Mouse (Mus musculus) adrenal gland, postnatal 25 days (tissue): ENCODE data around the gene Rbp2. TPM values are rescaled to one million over a fixed set of nuclear protein-coding genes. Genes with fewer than 3 reads are reported as not detected.

Experiments used
- DNase-seq: peaks from one replicate; pipeline ENCODE4 v3.0.0; 2021; ENCODE audit warnings: mixed read lengths
- long read RNA-seq: library from polyadenylated mRNA; stranded (forward); transcript quantifications from one replicate; pipeline ENCODE4 v2.0.0, GENCODE M21; 2021
- total RNA-seq: library from RNA; stranded (reverse); gene quantifications from 2 replicates; pipeline ENCODE4 v1.2.3, GENCODE M21; 2021

Rbp2 gene
- not detected in 2 replicates for total RNA-seq
- long read RNA-seq, result 0 reads

GRCm38 (mm10) chr9:98485815-98486214 lies at the start of gene Rbp2:
TSS of gene Rbp2 (plus strand) at chr9:98486115.
- DNase-seq, result no peak

DNA sequence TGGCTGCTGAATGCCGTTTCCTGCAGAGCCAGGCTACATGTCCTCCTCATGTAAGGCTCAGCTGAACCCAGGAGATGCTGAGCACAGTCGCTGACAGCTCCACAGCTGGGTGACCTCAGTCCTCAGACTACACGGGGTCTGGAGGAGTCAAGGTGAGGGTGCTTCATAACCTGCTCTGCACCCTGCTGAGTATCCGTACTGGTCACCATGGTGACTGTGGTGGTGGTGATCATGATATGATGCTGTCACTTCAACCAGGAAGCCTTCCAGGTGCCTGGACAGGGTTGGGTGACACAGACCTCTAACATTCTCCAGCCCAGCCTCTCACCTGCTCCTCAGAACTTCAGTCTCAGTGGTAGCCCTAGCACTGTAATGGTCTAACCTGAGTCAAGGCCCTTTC lies 48.1 kb upstream of the Rbp2 start:
- DNase-seq, result no peak

DNA sequence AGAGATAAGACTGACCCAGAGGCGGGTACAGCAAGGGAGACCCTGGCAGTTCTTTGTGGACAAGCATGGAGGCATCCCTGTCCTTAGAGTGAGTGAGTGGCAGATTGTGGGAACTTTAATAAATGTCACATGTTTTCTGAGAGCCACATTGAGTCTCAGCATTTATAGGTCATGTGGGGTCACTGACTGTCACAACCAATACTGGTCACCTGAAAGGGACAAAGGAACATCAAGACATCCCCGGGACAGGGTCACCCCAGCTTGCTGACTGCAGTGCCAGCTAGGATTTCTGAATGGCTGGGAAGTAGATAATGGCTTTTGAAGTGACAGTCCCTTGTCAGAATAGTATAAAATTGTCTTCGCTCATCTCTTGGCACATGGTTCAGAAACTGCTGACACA lies 46.8 kb upstream of the Rbp2 start:
- no peak for DNase-seq

- DNase-seq, result peak; percentile 17
Observed at GRCm38 (mm10) chr9:98442638-98443037, 43.3 kb upstream of the Rbp2 start.

DNA sequence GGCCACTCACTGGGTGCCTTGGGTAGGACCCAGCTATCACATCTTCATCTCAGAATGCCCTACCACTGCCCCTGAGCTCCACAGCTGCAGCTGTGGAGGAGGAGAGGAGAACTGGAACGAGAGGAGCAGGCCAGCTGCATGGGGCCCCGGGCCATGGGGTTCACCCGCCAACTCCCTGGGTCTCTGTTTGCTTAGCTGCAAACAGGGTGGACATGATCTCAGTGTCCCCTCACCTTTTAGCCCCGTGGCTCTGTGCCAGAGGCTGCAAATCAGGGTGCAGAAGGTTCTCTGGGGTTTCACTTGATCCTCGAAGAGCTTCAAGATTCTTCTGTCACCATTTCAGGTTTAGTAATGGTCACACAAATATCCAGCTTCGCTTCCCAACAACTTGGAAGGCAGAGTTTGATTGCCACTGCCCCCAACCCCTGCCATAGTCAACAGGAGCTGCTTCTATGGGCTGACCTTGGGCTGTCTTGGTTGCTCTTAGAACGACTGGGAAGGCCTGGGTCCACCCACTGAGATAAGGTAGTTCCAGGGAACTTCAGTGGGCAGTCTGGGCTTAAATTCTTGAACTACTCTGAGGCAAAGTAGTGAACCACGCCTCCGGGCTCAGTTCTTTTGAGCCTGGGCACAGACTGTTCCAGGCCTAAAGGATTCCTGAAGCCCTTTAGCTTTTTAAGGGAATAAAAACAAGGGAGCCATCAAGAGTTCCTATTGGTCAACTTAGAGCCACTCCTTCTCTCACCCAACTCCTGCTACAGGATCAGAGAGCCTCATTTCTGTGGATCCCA lies 40.4 kb upstream of the Rbp2 start:
- DNase-seq, result no peak

DNA sequence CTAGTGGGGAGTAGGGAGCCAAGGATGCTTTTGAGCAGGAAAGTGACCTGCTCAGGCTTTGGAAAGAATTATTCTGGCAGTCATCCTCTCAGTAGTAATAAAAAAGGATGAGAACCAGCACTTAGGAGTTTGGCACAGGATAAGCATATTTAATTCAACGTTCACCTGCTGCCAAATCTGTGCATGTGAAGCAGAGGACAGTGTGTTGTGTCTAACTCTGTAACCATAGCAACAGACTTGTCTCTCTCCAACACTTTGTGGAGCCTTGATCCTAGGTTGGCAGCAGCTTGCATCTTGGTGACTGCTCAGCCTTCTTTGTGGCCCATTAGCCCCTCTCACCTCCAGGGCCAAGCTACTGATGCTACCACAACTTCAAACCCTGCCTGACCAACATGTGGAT lies 34.9 kb upstream of the Rbp2 start:
- no peak for DNase-seq

GRCm38 (mm10) chr9:98466709-98467108 lies 19.2 kb upstream of the Rbp2 start:
- DNase-seq, result no peak

- DNase-seq, result no peak
Observed at GRCm38 (mm10) chr9:98480172-98480749, 5.7 kb upstream of the Rbp2 start.

GRCm38 (mm10) chr9:98482256-98482655 lies 3.7 kb upstream of the Rbp2 start:
- no peak for DNase-seq

- no peak for DNase-seq
Observed at GRCm38 (mm10) chr9:98485020-98485419, 895 bp upstream of the Rbp2 start.

- DNase-seq, result no peak
Observed at GRCm38 (mm10) chr9:98487273-98487672, 1.4 kb downstream of the Rbp2 start.

DNA sequence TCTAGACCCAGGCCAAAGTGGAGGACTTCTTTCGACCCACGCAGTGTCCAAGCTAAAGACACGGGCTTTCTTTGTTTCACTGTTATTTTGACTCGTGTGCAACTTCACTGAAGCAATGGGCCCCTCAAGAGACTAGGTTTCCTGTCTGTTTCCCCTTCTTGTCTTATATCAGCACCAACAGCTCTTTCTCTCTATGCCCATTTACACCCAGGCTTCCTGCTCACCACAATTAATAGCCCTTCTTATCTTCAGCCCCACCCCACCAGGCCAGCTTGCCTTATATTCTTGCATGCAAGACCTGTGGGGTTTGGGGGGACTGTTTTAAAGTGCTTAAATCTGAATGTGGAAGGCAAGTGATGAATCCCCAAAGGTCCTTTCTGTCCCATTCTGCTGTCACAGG lies 3.6 kb downstream of the Rbp2 start:
- no peak for DNase-seq

- DNase-seq, result no peak
Observed at GRCm38 (mm10) chr9:98490128-98490527, 4.2 kb downstream of the Rbp2 start.

- DNase-seq, result no peak
Observed at GRCm38 (mm10) chr9:98491071-98491470, 5.2 kb downstream of the Rbp2 start.

GRCm38 (mm10) chr9:98492212-98492611 lies 6.3 kb downstream of the Rbp2 start:
- DNase-seq, result no peak

DNA sequence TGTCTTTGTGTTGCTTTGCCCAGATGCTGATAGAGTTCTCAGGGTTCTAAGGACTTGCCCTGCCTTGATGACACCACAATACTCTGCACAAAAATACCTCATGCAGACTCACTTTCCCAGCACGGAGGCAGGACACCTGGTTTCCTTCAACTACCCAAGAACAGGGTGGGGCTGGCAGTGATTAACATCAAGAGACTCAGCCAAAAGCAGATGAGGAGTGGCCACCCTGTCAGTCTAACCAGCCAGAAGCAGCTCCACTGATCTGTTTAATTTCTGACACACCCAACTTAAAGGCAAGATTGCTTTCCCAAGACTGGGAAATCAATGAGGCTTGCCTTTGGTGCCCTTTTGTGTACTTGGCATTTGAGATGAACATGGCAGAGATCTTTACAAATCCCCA lies 6.9 kb downstream of the Rbp2 start:
- no peak for DNase-seq

GRCm38 (mm10) chr9:98497157-98497556 lies 11.2 kb downstream of the Rbp2 start:
- DNase-seq, result no peak

- peak; percentile 9 for DNase-seq
Observed at GRCm38 (mm10) chr9:98497990-98498389, 12.1 kb downstream of the Rbp2 start.

GRCm38 (mm10) chr9:98498717-98499268 lies 12.9 kb downstream of the Rbp2 start:
- DNase-seq, result no peak

DNA sequence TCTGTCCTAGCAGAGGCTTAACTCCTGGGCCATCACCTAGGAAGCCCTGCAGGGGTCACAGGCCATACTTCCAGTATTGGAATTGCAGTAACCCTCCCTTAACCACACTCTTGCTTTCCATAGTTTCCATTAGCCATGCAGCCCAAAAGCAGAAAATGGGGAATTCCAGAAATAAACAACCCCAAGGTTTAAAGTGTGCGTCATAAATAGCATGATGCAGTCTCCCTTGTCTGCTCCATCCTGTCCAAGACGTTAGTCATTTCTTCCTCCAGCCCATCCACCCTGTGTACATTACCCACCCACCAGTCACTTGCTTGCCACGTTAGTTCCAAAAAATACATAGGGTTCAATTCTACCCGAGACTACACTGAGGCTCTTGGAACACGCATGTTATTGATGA lies 13.7 kb downstream of the Rbp2 start:
- DNase-seq, result no peak

DNA sequence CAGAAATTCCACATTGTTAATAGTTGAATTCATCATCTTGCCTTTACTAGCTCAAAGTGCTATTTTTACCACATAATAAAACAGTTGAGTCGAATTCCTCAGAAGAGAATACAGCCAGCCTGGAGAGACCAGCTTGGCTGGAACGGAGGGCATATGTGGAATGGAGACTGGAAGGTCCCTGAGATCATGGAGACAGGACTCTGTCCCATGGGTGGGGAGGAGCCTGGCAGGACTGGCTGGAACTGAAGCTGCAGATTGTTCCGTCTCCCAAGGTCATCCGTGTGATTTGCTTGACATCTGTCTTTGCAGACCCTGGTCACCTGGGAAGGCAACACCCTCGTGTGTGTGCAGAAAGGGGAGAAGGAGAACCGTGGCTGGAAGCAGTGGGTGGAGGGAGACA lies 21.6 kb downstream of the Rbp2 start:
- DNase-seq, result no peak

DNA sequence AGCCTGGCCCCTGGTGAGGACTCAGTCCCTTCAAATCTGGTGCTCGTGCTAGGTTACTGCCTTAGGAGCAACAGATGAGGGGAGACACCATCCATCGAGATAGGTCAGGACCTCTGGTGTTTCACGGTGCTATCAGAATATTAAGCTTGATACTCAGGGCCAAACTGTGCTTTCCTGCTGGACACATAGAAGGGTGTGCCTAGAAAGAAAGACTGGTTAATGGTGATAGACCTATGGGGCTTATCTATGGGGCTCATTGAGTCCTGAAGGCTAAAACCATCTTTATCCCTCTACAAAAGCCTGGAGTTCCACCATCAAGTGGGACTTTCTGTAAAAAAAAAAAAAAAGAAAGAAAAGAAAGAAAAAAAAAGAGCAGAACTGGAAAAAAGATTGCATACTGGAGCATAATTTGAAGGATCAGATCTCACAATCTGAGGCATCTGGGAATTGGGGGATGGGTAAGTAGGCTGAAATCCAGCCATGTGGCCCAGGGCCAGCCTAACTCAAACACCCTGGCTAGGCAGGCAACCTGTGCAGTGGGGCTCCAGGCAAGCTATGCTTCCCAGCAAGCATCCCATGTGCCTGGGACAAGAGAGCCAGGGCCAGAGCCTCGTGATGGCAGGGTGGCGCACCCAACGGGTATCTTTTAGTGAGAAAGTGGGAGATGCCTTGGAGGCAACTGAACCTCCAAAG lies 24.6 kb downstream of the Rbp2 start:
- DNase-seq, result no peak

DNA sequence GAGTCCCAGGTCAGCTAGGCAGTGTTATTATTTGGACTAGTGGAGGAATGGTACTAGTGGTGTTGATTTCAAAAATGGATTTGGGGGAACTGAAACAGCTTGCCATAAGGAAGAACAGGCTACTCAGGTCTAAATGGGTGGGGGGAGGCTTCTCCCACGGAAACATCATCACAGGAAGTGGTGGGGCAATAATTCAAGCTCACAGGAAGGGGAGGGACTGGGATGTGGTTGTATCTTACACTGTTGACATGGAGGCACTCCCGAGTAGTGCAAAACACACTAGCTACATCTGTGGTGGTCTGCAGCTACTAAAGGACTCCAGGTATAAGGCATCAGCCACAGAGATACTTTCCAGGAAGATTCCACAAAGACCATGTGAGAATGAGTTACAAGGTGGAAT lies 38.0 kb downstream of the Rbp2 start:
- no peak for DNase-seq
